Mouse (Mus musculus) bone marrow macrophage, adult 2 months (primary cell): ENCODE measurements around the gene Arl13b.

Experiments
- CTCF ChIP-seq: IDR thresholded peaks from 2 replicates; pipeline ENCODE4 v1.5.1; 2012; ENCODE audit warnings: low read depth, mild to moderate bottlenecking, low read length, moderate library complexity
- POLR2A ChIP-seq: IDR thresholded peaks from 2 replicates; pipeline ENCODE4 v1.6.1; 2012; ENCODE audit warnings: mild to moderate bottlenecking, low read depth, low read length, borderline replicate concordance

DNA sequence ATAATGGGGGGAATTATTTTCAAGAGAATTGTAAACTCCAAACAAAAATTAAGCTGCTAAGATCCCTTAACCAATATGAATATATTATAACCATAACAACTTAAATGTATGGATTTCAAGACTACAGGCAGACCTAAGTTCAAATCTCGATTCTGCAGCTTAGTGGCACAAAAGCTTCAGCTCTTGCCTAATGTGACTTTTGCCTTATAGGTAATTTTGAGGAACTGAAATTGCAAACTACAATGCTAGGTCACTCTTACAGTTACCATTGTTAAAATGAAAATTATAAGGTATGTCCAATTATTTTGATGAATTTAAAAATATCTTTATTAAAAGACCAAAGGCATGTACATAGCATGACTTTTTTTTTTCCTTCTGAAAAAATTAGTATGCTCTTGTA is 50.2 kb downstream of the Arl13b start:
- no peak for TF ChIP-seq CTCF
- TF ChIP-seq POLR2A, result no peak
